Mouse (Mus musculus): ENCODE data around the gene Stc2. TPM values are rescaled to one million over a fixed set of nuclear protein-coding genes. Genes with fewer than 3 reads are reported as not detected.

The Stc2 gene
- polyA plus RNA-seq, 1 experiment from 2014 or later: 3.3 TPM

Other genes starting within 250 kb of the Stc2 start
- not detected in 2 replicates for gene Gm17332, start 187.6 kb downstream of the Stc2 start, polyA plus RNA-seq (2014; fragmentation: Nextera tagmentation; extraction: Ambion mirVana)